Mouse (Mus musculus) embryonic fibroblast, embryonic 13.5 days (primary cell): ENCODE results near the gene Ccdc102a.

Experiments used
- CTCF ChIP-seq: IDR thresholded peaks from 2 replicates; pipeline ENCODE4 v1.5.1; 2011; ENCODE audit warnings: mild to moderate bottlenecking, control low read depth, low read length, moderate library complexity, borderline replicate concordance; ENCODE audit not compliant: insufficient read depth
- POLR2A ChIP-seq: IDR thresholded peaks from 2 replicates; pipeline ENCODE4 v1.6.1; 2011; ENCODE audit warnings: low read depth, mild to moderate bottlenecking, control low read depth, low read length, moderate library complexity

GRCm38 (mm10) chr8:94872576-94872975, 45.3 kb downstream of the Ccdc102a start:
- TF ChIP-seq POLR2A (no peak), CTCF (no peak)
